Mouse (Mus musculus): ENCODE measurements at regions not wholly inside any gene's neighbourhood (a gene's known extent, or its start where the extent isn't known, plus 50 kb on each side); places are given as distances from the start of the nearest gene placed in this dataset.
A peak's percentile ranks its signal among the peaks of the same experiment; 100 is the strongest.
"Not testable (repeated sequence)": the region's sequence is repeated elsewhere in the genome, so short reads cannot be mapped to it uniquely, and the experiment has no call there.

GRCm38 (mm10) chr19:9338971-9339370 is 203.5 kb upstream of the Asrgl1 start:
- DNase-seq: not testable (repeated sequence)

- DNase-seq: not testable (repeated sequence)
These were observed 202.0 kb upstream of the Asrgl1 start for GRCm38 (mm10) chr19:9337447-9337846.

- DNase-seq: not testable (repeated sequence)
These were observed 182.5 kb upstream of the Asrgl1 start for GRCm38 (mm10) chr19:9317932-9318331.

GRCm38 (mm10) chr19:9316162-9316561 is 180.7 kb upstream of the Asrgl1 start:
- DNase-seq: not testable (repeated sequence)

GRCm38 (mm10) chr19:9283176-9283575 is 147.7 kb upstream of the Asrgl1 start:
- DNase-seq: peak; percentile 19

GRCm38 (mm10) chr19:9234676-9235075 is 99.2 kb upstream of the Asrgl1 start:
- DNase-seq: not testable (repeated sequence)

All from kidney, adult 9 months (tissue).